Mouse (Mus musculus): ENCODE measurements around the gene Hist1h4f.

DNA sequence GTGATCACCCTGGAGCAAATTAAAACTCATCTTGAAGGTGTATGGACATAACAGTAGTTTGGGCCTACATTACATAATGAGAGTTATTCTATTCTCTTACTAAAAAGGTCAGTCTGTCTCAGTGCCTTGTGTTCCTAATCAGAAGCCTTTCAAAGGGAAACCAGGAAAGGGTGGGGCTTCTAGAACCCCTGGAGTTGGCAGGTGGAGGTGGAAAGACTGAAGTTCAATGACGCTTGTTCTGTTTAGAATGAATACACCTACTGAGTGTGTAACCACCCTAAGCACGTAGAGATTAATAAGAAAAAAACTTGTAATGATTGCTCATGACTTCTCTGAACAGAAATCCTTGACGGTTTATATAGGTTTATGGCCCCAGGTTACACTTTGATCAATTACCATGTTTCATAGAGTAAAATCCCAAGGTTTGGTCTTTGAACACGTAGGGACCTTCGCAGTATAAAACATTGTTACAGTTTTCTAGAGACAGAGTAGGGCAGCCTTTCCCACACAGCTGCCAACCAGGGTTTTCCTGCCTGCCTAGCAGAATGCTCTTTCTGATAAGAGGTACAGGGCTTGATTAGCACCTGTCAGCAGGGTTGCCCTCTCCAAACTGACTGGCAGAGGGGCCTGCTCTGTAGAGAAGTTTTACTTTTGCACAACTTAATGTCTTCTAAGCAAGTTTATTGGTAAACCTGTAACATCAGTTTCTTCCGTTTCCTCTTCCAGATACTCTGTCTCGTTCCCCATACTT, 44.3 kb upstream of the Hist1h4f start:
- TF ChIP-seq POLR2A (IDR thresholded peaks at IDR 0.05; ENCODE audit: control insufficient read depth in 1 of 2, insufficient read depth in 1 of 2, low read depth in 1 of 2, low read length in 2 of 2, poor library complexity in 1 of 2) = no peak
- no peak for TF ChIP-seq CTCF (IDR thresholded peaks at IDR 0.05 in 2 of 3, conservative IDR thresholded peaks at IDR 0.05 in 1 of 3; ENCODE audit: control insufficient read depth in 1 of 3, insufficient read depth in 1 of 3, low read depth in 2 of 3, low read length in 3 of 3, poor library complexity in 1 of 3, severe bottlenecking in 1 of 3)

Data from MEL (cell line).